Mouse (Mus musculus) gastrocnemius, postnatal 4 days (tissue): ENCODE data around the gene Exosc9. TPM values are rescaled to one million over a fixed set of nuclear protein-coding genes. Genes with fewer than 3 reads are reported as not detected.
"Not testable (repeated sequence)": the region's sequence is repeated elsewhere in the genome, so short reads cannot be mapped to it uniquely, and the experiment has no call there.

Experiments used
- DNase-seq, 2 experiments: peaks; one replicate each; pipeline ENCODE4 v3.0.0; 2021 to 2022; ENCODE audit warnings: low spot score in 2 of 2, mixed read lengths in 2 of 2
- total RNA-seq, 2 experiments: library from RNA; stranded (reverse); gene quantifications; 2 replicates each; pipeline ENCODE4 v1.2.3; 2021

Gene Exosc9
- total RNA-seq, 2 experiments from 2014 or later: 25.8 to 33.7 TPM

DNA sequence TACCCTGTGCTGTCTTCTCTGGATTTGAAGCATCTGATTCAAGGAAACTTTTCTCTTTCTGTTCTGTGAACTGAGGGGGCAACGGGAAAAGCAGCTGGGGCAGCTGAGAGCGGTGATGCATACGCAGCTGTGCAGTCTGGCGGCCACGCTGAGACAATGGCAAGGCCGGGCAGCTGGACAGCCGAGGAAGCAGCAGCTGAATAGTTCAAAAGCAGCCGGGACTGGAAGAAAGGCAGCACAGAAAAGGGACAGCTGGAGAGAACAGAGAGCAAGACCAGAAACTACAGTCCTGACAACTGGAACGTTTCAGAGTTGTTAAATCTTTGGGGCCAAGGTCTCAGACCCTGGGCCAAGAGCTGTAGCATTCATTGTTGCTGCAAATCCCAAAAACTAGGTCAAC, 1.1 kb upstream of the Exosc9 start:
- peak in 1 of 2 experiments; percentile 61 for DNase-seq

DNA sequence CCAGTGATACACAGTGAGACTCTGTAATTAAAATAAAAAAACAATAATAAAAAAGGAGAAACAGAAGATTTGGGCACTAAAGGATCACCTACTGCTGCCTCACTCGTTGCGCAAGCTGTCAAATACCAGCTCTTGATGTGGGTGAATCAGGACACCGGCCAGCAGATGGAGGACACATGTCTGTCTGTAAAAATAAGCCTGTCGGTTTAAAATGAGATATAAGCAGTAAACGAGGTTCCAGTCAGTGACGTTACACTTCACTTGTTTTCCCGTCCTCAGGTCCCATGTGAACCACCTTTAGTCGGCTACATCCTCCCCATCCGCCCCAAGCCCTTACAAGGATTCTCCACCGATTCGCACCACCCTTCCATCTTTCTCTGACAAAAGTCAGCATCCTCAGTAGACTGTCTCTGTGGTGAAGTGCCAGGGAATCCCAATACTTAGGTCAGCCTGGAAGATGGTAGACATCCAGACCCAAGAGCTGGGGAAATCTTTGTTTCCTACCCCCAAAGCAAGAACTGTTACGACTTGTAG, 488 bp upstream of the Exosc9 start:
- DNase-seq: no peak

DNA sequence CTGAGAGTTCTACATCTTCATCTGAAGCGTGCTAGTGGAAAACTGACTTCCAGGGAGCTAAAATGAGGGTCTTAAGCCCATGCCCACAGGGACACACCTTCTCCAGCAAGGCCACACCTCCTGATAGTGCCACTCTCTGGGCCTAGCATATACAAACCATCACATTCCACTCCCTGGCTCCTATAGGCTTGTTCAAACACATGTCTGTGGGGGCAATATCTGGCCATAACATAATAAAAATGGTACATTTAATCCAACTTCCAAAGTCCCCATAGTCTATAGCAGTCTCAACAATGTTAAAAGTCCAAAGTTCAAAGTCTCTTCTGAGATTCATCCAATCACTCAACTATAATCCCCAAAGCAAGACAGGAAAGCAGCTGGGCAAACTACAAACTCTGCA, 5.2 kb downstream of the Exosc9 start:
- no peak for DNase-seq

DNA sequence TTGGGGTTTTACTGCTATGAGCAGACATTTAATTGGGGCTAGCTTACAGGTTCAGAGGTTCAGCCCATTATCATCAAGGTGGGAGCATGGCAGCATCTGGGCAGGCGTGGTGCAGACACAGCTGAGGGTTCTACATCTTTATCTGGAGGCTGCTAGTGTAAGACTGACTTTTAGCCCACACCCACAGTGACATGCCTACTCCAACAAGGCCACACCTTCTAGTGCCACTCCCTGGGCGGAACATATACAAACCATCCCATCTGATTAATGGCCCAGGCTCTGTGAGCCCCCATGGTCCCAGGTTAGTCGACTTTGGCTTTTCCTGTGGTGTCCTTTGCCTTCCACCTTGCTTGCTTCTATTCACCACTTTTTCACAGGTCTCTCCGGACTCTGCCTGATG, 7.2 kb downstream of the Exosc9 start:
- no peak for DNase-seq

DNA sequence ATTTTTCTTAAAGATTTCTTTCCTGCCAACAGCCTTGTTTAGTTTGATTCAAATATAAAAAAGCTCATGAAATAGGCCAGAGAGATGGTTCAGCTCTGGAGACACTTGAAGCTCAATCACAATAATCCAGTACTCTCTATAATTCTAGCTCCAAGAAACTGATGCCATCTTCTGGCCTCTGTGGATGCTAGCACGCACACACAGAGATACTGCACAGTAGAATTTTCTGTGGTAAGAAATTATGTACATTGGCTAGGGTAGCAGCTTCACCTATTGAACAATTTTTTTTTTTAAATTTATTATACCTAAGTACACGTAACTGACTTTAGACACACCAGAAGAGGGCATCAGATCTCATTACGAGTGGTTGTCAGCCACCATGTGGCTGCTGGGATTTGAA, 11.3 kb downstream of the Exosc9 start:
- DNase-seq: no peak

DNA sequence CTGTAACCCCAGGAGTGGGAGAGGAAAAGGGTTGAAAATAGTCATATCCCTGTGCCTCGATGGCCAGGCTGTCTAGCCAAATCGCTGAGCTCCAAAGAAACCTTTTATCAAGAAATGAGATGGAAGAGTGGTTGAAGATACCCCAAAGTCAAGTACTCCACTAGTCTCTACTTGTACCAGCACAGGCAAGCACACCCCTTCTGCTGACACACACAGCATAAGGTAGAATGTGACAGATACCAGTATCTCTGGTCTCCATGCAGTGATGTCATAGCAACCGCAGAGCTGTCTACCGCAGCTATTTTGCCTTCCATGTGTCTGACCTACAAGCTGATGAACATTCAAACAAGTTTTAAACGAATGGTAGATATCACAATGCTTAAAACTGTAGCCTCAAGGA, 17.4 kb downstream of the Exosc9 start:
- DNase-seq: no peak

DNA sequence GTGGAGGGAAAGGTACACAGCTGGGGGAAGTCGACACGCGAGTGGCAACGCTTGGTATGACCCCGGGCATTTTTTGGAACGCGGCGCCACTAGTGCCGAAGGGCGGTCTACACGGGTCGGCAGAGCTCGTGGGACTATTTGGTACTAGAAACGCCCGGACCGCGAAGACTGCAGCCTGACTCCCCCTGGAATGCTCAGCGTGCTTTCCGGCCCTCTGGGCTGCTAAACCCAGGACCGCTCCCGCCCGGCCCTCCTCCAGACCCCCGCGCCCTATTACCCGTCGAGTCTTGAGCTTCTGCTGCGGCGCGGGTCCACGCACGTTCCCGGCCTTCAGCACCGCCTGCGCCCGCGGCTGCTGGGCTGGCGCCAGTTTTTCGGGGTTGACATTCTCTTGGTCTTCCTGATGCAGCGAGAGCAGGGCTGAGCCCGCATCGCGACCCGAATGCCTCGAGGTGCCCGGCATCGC, 19.0 kb downstream of the Exosc9 start:
- DNase-seq: peak in 1 of 2 experiments; percentile 32

DNA sequence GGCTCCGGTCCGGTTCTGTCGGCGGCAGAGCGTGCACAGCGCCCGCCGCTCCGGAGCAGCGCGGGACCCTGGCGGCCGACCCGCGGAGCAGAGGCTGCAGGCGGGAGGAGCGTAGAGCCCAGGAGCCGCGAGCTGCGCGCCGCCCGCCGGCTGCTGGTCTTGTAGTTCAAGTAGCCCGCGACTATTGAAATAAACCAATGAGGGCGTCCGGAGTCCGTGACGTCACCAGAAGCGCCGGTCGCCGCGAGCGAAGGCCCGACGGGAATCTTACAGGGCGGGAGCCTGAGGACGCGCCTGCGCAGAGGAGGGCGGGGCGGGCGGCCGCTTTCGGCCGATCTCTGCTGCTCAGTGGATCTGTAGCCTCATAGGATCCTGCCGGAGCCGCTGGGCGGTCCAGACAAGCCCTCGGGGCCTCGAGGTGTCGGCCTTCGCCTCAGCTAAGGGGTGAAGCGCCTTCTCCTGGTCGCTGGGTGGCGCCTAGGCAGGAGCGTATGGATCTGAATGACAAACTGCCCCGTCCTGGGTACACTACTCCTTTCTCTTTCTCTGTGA, 19.5 kb downstream of the Exosc9 start, which contains the start of gene Ccna2:
Ccna2 (minus strand) TSS at position 324 of the 552 bp plus-strand sequence.
- peak; percentile 97 to 99 for DNase-seq

DNA sequence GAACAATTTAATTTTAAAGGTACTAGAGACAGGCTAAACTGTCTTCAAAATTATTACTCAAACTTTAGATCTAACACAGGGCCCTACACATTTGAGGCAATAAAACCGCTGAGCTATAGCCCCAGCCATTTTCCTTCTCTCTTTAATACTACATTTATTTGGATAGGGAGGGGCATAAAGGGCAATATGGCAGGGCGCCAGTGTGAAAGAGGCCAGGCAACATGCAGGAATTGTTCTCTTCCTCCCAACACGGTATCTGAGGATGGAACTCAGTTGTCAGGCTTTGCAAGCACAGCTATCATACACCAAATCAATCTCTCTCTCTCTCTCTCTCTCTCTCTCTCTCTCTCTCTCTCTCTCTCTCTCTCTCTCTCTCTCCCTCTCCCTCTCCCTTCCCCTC, 46.4 kb downstream of the Exosc9 start:
- DNase-seq: no peak

DNA sequence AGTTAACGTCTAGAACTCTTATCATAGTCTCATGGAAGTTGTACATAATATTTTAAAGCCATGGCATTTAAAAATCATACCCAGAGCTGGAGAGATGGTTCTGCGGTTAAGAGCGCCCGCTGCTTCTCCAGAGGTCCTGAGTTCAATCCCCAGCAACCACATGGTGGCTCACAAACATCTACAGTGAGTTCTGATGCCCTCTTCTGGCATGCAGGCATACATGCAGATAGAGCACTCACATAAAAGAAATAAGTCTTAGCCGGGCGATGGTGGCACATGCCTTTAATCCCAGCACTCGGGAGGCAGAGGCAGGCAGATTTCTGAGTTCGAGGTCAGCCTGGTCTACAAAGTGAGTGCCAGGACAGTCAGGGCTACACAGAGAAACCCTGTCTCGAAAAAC, 47.4 kb downstream of the Exosc9 start:
- not testable (repeated sequence) for DNase-seq

DNA sequence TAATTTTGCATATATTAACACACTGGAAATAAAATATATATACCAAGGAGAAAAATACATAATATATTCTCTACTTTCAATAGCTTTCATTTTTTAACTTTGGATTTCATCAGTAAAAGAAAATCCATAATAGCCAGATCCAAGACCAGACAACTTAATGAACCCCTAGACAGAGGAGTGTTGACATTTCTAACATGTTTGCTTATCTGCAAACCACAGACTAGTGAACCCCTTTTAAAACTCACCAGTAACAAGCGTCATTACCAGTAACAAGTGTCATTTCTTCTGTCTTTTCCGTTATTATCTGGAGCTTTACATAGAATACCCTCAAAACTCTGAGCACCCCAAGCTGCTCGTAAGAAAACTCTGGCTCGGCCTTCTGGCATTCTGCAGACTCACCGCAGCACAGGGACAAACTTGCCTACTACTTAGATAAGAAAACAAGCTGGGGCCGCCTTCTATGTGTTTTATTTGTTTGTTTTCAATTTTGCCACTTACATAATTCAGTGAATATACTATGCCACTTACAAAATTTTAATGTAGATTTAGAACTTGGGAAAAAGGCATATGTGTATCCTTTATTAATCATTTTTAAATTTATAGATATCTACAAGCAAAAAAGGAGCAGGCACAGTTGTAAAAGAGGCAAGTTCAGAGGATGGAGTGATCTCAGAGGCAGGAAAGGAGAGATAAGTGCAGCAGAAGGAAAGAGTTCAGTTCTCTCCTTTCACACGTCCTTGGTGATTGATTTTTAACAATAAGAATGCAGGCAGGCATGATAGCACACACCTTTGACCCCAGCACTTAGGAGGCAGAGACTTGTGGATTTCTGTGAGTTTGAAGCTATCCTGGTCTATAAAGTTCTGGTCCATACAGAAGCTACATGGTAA, 53.7 kb downstream of the Exosc9 start:
- no peak for DNase-seq

DNA sequence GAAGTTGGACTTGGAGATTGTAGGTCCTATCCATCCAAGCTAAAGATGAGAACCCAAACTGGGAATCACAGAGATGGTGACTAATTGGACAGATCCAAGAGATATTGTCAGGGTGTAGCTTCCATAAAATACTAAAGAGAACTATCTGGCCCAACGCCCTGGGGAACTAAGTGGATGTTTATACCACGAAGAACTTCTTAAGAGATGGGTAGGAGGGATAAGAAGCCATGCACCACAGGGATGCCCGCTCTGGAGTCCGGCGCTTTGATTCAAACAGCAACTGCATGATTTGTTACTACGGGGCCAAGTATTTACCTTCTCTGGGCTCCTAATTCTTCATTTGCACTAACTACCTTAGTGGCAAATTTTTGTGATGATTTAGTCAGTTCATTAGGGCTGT, 60.3 kb downstream of the Exosc9 start:
- no peak for DNase-seq

DNA sequence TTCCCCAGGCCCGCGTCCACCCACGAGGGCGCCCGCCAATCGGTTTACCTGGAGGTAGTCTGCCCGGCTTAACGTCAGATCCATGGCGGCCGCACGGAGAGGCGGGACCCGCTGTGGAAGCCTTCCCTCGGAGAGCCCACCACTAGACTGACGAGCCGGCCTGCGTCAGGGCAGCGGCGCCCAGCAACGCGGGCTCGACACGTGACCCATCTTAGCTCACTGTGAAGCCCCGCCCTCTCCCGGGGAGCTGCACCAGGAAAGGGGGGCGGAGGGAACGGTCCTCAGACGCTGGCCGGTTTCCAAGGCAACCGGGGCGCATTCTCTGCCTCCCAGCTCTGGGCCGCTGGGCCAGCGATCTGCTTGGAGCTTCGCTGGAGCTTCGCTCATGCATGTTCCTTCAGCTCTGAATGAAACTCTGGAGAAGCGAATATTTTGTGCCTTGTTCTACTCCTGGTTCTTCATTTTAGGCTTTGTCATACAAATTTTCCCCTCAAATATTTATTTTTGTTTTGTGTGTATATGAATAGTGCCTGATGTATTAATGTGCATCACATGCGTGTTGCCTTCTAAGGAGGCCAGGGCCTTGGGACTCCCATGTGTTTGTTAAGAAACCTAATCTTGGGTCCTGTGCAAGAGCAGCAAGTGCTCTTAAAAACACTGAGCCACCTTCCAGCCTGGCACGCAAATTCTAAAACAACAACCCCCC, 60.9 kb downstream of the Exosc9 start, which contains the start of gene Bbs7:
Bbs7 (minus strand) TSS at position 276 of the 706 bp plus-strand sequence.
- DNase-seq: peak; percentile 83 to 94

DNA sequence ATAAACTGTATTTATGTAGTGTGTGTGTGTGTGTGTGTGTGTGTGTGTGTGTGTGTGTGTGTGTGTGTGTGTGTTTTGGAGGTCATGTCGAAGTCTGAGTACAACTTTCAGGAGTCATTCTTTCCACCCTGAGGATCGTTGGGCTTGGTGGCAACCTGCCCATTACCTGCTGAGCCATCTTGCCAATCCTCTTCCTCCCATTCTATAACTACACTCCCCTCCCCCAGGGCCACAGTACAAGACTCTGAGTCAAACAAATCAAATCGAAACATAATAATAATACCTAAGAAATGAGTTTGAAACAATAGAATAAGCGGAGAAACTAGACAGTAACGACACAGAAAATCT, 61.5 kb downstream of the Exosc9 start:
- no peak for DNase-seq

Other genes starting within 250 kb of the Exosc9 start
- gene Anxa5, start 76.7 kb upstream of the Exosc9 start, total RNA-seq: 100 to 1,000 TPM; 211 to 234 TPM
- 1 to 10 TPM; 1.0 to 1.4 TPM for gene 1810062G17Rik, start 76.7 kb upstream of the Exosc9 start, total RNA-seq
- gene Gm11549, start 30.8 kb upstream of the Exosc9 start, total RNA-seq: under 1 TPM in 1 of 2 experiments, not detected in 1; 0.61 TPM
- gene Ccna2, start 19.5 kb downstream of the Exosc9 start, total RNA-seq: 10 to 100 TPM; 35.6 to 41.1 TPM
- 1 to 10 TPM; 7.4 to 9.5 TPM for gene Bbs7, start 60.9 kb downstream of the Exosc9 start, total RNA-seq
- gene Trpc3, start 137.6 kb downstream of the Exosc9 start, total RNA-seq: 10 to 100 TPM in 1 of 2 experiments, 1 to 10 TPM in 1; 8.6 to 10.3 TPM